Mouse (Mus musculus): ENCODE results near the gene Tas2r143.

GRCm38 (mm10) chr6:42434446-42434845 is 34.4 kb downstream of the Tas2r143 start, which contains the start of gene Tas2r126:
- TF ChIP-seq CTCF (IDR thresholded peaks at IDR 0.05; ENCODE audit: low read depth) (no peak), EP300 (optimal IDR thresholded peaks at IDR 0.05) (no peak)
